Mouse (Mus musculus): ENCODE measurements at regions not wholly inside any gene's neighbourhood (a gene's known extent, or its start where the extent isn't known, plus 50 kb on each side); places are given as distances from the start of the nearest gene placed in this dataset.
A peak's percentile ranks its signal among the peaks of the same experiment; 100 is the strongest.

DNA sequence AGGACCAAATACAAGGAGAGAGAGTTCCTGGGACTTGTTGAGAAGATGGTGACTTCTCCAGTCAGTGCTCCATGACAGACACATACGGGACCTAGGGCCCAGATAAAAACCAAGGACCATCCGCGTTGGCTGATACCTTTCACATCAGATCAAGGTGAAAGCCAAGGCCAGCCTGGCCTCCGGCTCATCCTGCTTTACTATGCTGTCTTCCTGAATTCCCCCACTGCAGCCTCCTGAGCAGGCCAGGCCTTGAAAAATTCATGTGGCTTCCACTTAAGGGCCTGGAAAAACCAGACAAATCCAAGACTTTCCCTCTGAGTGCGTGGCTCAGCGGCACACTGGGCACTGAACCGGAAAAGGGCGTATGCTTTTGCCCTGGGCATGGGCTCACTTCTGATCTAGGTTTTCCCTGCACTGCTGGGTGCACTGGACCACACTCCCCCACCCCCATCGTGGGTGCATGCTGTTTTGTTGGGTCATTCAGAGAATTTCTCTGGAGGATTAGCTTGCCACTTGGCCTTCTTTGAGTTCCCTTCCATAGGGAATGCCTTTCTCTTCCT lies 64.1 kb upstream of the Slc35c1 start:
- TF ChIP-seq CTCF (IDR thresholded peaks at IDR 0.05), result no peak
- DNase-seq (ENCODE audit: extremely low spot score in 1 of 2, low spot score in 2 of 2), result no peak
- Histone ChIP-seq H3K27ac (no peak overlapping the region), H3K4me3 (no peak overlapping the region)
- intact Hi-C loops (cut with DNase I), result no loop called here

DNA sequence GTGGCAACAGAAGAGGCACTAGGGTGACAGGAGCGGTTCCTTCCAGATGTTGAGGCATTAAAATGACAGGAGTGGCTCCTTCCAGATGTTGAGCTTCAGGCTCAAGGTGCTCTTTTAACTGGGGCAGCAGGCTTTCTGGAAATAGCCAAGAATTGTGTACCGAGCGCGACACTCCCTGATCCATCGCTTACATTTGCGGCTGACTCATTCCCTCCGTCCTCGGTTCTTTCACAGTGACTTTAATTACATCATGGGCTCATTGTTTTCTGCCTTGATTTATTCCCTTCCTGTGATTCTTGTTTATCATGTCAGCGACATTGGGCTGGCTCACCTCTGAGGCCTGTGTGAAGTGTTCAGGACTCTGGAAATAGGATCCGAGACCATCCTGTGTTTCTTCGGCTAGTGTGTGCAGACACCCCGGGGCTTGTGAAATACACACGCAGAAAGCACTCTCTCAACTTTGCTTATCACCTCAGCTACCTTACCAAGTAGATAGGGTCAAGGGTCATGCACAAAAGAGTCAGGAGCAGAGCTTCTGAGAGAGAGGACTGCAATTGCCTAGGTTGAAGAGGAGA lies 63.1 kb upstream of the Slc35c1 start:
- Histone ChIP-seq H3K4me3 (no peak overlapping the region), H3K27ac (no peak overlapping the region)
- TF ChIP-seq CTCF (IDR thresholded peaks at IDR 0.05), result no peak
- intact Hi-C loops (cut with DNase I), result no loop called here
- DNase-seq (ENCODE audit: extremely low spot score in 1 of 2, low spot score in 2 of 2), result no peak

DNA sequence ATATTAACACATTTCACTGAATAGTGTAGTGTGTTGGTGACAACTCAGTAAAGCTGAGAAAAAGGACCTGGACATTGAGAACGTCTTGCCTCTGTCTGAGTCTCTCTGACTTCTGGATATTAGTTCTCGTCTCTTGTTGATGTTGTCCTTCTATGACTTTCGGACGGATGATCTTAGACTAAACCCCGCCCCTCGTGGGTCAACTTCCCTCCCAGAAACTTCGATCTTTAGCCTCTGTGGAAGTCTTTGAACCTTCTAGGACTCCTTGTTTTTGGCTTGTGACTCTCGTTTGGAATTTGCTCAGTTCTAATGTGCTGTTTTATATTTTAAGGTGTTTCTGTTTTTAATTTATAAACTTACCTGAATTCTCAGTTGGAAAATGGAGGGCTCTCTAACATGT lies 61.2 kb upstream of the Slc35c1 start:
- DNase-seq (ENCODE audit: extremely low spot score in 1 of 2, low spot score in 2 of 2), result no peak
- Histone ChIP-seq H3K27ac (no peak overlapping the region), H3K4me3 (no peak overlapping the region)
- intact Hi-C loops (cut with DNase I), result no loop called here
- TF ChIP-seq CTCF (IDR thresholded peaks at IDR 0.05), result no peak

DNA sequence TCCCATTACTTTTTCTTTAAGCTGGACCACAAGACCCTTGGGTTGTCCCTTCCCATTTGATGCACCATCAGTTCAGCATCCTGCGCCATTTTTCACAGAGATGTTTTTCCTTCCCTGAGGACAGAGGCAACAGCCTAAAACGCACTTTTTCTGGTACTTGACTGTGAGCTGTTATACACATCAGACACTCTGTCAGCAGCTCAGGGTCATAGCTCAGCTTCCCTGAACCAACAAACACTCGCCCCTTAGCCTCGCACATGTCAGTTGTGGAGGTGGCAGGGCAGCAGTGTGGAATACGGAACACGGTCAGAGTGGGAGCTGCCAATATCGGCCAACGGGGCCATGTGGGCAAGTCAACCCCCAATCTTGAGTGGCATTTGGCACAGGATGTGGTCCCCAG lies 59.1 kb upstream of the Slc35c1 start:
- Histone ChIP-seq H3K27ac (no peak overlapping the region), H3K4me3 (no peak overlapping the region)
- TF ChIP-seq CTCF (IDR thresholded peaks at IDR 0.05), result no peak
- intact Hi-C loops (cut with DNase I), result no loop called here
- no peak for DNase-seq (ENCODE audit: extremely low spot score in 1 of 2, low spot score in 2 of 2)

DNA sequence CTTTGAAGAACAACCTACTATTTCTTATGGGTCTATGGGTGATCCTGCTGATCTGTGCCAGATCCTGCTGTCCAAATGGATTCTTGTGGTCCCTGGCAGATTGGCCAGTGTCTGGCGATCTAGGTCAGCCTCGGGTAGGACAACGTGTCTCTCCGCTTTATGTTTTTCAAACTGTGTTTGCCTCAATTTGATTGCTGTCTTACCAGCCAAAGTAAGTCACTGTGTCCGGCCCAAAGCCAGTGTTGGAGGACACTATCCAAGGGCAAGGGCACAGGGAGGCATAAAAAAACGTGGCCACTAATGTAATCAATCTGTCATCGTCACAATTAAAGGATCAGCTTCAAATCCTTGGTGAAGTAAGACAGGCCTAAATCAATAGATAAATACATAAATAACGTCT lies 58.6 kb upstream of the Slc35c1 start:
- Histone ChIP-seq H3K27ac (no peak overlapping the region), H3K4me3 (no peak overlapping the region)
- DNase-seq (ENCODE audit: extremely low spot score in 1 of 2, low spot score in 2 of 2), result no peak
- TF ChIP-seq CTCF (IDR thresholded peaks at IDR 0.05), result no peak
- intact Hi-C loops (cut with DNase I), result no loop called here

DNA sequence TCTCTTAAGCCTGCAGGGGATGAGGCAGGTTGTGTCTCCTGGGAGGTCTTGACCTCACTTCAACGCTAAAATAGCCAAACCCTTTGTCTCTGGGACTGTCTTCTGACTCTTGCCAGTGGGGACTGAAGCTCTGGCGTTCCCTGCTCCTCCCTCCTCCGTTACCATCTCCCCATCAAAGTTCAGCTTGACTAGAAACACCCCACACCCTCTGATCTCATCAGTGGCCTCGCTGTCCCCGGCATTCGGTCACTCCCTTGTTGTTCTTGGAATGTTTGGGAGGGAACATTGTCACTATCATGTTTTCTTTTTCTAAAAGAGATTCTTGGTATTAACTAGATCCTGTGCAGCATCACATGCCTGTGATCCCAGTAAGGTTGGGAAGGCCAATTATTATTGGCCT lies 54.6 kb upstream of the Slc35c1 start:
- H3K4me3 ChIP-seq, result no peak overlapping the region
- H3K27ac ChIP-seq, result no peak overlapping the region
- intact Hi-C loops (cut with DNase I), result no loop called here
- TF ChIP-seq CTCF (IDR thresholded peaks at IDR 0.05), result no peak
- no peak for DNase-seq (ENCODE audit: extremely low spot score in 1 of 2, low spot score in 2 of 2)

DNA sequence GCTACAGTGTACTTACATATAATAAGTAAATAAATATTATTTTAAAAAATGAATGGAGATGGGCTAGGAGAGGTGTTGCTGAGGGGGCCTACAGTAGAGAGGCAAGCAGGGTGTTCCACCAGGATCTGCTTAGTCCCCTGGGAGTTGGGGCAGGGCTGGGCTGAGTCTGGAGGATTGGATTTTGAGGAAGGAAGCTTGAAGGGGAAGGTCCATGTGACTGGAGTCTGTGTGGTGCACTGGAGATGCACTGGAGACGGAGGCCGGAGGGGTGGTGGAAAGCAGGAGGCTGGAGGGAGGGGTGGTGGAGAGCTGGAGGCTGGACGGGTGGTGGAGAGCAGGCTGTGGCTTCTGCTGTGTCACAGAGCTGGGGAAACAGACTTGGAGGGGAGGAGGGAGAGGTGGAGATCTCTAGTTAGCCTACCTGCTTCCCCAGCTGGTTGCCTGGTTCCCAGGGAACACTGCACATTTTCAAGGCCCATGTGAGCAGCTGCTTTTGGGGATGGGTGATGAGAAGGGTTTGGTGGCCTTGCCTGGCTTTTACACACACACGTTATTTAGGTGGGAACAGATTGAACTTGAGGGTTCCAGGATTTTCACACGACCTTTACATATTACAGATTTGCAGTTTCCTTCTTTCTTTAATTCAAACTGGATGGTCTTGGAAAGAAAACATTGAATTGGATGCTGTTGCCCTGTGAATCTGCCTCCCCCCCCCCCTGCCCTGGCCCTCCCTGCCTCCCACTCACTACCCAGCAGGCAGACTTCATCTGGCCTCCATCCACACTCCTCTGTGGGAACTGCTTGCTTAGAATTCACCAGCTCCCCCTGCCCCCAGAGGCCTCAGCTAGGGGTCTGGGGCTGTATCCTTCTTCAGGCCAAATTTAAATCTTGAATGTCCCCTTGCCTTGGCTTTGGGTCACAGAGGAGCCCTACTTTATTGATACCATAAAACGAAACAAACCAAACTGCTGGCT lies 51.7 kb upstream of the Slc35c1 start:
- intact Hi-C loops (cut with DNase I), result no loop called here
- no peak for DNase-seq (ENCODE audit: extremely low spot score in 1 of 2, low spot score in 2 of 2)
- Histone ChIP-seq H3K27ac (peak overlapping the region; percentile 71), H3K4me3 (no peak overlapping the region)
- TF ChIP-seq CTCF (IDR thresholded peaks at IDR 0.05), result no peak
